Mouse (Mus musculus) urinary bladder, postnatal 36 days (tissue): ENCODE data around the gene 1700019D03Rik.
A peak's percentile ranks its signal among the peaks of the same experiment; 100 is the strongest.

Source experiments
- DNase-seq, 2 experiments: peaks; one replicate each; pipeline ENCODE4 v3.0.0; 2022; ENCODE audit warnings: low spot score in 2 of 2, mixed read lengths in 1 of 2

1700019D03Rik gene

GRCm38 (mm10) chr1:53020079-53020478 lies at the start of gene 1700019D03Rik:
Gene 1700019D03Rik, minus strand, starts transcription at chr1:53020179.
- no peak for DNase-seq

- DNase-seq: no peak
Observed at GRCm38 (mm10) chr1:53063921-53064320, 43.9 kb upstream of the 1700019D03Rik start.

- DNase-seq: no peak
Observed at GRCm38 (mm10) chr1:53061871-53062608, 42.1 kb upstream of the 1700019D03Rik start.

GRCm38 (mm10) chr1:53061340-53061739 lies 41.4 kb upstream of the 1700019D03Rik start, which contains the start of gene Mstn:
Gene Mstn, plus strand, starts transcription at chr1:53061640.
- DNase-seq: no peak

DNA sequence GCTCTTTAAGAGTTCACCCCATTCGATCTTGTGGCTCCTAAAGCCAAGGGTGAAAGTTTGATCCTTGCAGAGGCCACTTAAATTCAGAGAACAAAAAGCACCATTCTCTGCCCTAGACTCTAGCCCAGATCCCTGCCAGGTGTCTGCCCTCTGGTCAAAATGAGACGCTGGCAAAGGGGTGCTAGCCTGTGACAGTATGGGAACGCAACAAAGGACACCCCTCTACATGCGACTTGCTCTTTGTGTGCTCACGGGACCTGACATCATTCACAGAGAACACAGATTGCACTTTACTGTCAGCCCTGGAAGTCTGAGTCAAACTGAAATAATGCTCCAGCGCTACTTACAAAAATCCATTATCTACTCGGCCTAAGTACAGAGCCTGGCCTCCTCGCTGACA lies 40.5 kb upstream of the 1700019D03Rik start:
- no peak for DNase-seq

GRCm38 (mm10) chr1:53059106-53059505 lies 39.1 kb upstream of the 1700019D03Rik start:
- no peak for DNase-seq

DNA sequence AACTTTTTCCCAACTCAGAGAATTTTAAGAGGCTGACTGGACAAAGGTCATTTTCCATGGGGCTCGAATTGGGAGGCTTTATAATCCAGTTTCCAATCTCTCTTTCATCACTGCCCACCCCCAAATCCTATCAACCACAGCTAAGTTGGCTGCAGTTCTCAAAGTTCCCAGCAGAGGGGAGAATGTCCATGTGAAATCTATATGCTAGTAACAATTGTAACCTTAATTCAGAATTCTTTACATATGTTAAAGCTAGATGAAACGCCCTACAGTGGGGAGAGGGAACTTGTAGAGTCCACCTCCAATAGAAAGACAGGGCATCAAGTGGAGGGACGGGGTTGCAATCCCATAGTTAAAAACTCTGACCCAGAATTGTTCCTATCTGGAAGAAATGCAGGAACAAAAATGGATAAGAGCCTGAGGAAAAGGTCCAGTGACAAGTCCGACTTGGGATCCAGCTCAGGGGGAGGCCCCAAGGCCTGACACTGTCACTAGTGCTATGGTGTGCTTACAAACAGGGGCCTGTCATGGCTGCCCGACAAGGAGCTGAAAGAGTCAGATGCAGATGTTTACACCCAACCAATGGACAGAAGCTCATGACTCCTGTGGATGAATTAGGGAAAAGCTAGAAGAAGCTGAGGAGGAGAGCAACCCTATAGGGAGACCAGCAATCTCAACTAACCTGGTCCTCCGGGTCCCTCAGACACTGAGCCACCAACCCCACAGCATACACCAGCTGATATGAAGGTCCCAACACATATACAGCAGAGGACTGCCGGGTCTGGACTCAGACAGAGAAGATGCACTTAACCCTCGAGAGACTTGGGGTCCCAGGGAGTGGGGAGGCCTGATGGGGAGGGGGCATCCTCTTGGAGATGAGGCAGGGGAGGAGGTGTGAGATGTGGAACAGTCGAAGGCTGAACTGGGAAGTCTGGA lies 33.4 kb upstream of the 1700019D03Rik start:
- peak; percentile 33 to 44 for DNase-seq

DNA sequence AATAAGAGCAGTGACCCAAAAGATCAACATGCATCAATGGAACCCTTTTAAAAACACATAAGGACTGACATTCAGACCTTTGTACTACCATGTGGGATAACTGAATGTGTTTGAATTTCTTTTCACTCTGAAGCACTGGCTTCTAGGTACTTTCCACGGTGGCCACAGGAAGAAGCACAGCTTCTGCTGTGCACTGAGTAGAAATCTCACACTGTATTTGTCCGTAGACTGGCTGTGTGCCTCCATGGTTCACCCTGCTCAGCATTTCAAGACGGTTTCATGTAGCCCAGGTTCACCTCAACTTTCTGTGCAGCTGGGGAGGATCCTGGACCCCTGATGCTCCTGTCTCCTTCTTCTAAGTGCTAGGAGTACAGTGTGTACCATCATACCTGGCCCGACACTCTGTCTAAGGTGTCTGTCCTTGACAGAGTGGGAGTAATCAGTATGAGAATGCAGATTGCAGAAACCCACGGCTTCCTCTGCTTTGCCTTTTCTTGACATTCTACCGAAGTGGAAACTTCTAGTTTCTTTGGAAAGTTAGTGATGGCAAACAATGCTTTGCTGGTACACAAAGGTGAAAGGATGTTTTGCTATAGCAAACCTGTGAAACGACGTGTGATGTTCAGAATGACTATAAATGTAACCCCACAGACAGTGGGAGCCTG lies 29.9 kb upstream of the 1700019D03Rik start:
- no peak for DNase-seq

DNA sequence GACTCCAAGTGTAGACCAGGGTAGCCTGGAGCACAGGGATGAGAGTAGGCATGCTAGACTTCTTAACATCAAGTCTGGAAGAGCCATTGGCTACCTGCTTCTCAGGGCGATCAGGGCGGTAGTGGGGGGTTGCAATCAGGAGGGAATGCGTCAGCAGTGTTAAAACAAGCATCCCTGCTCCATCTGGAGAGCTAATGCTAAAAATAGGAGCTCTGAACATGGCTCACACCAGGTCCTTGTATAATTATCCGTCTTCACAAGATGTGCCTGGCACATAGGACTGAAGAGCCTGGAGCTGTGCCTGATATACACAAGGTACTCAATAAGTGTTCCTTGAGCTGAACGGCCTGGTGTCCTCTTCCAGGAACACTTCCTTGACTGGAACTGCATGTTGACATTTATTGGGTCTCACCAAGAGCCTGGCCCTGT lies 17.5 kb upstream of the 1700019D03Rik start:
- DNase-seq: no peak

DNA sequence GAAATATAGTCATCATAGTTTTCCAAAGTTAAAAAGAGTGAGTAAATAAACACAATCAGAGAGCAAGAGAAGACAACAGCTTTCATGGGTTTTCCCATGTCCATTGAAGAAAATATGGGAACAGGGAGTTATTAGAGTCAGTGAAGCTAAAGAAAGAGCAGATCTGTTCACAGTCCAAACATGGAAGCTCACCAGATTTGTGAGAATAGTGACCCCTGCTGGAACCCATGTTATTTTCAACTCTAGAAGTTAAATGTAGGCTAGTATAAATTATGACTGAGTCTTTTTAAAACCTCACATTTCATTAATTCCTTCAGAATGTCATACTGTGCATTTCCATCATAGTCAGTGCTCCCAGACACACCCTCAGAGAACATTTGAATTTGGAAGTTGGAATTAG lies 12.6 kb upstream of the 1700019D03Rik start:
- no peak for DNase-seq

DNA sequence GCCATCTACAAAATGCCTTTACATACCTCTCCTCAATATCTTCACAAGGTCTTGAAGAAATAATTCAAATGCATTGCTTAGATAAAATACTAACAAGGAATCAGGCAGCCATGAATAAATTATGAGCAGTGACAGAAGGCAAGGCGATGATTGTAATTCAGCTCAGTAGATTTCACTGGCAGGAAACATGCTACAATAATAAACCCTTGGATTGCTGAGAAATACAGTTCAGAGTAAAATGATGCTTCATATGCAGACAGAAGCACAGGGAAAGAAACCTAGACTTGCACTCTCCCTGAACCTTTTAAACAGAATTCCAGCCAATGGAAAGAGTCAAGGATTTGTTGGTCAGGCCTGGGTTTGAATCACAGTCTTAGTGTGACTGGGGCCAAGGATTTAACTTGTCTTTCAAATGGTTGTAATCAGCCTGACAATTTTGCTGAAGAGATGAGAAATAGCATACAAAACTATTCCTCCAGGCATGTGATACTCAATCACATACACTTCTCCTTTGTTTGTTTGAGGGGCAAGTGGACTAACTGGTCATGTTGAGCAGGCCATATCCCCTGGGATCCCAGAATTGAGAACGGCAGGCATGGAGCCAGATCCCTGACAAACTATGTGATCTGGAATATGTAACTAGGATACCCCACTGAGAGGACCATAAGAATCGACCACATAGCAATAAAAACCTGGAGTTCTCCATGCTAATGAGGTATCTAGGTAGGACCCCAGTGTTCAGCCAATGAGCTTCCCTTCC lies 1.1 kb downstream of the 1700019D03Rik start:
- DNase-seq: no peak

GRCm38 (mm10) chr1:53015606-53016005 lies 4.4 kb downstream of the 1700019D03Rik start:
- DNase-seq: no peak

- no peak for DNase-seq
Observed at GRCm38 (mm10) chr1:53014716-53015115, 5.3 kb downstream of the 1700019D03Rik start.

DNA sequence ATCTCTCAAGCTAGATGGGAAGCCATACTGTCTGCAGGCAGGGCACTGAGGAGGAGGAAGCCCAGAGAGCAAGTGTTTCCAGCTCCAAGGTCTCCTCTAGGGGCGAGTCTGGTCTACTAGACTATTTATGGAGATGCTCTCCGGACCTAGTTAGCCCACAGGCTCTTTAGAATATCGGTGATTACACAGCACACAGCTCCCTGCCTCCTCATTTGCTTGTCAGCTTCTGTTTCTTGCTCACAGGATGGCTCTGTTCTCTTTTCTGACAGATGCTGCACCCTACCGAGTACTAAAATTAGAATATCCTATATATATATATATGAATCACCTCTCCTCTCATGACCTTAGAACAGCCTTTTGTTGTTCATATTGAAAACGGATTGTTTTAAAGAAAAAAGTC lies 33.3 kb downstream of the 1700019D03Rik start:
- no peak for DNase-seq

GRCm38 (mm10) chr1:52973198-52973597 lies 46.8 kb downstream of the 1700019D03Rik start:
- DNase-seq: no peak

DNA sequence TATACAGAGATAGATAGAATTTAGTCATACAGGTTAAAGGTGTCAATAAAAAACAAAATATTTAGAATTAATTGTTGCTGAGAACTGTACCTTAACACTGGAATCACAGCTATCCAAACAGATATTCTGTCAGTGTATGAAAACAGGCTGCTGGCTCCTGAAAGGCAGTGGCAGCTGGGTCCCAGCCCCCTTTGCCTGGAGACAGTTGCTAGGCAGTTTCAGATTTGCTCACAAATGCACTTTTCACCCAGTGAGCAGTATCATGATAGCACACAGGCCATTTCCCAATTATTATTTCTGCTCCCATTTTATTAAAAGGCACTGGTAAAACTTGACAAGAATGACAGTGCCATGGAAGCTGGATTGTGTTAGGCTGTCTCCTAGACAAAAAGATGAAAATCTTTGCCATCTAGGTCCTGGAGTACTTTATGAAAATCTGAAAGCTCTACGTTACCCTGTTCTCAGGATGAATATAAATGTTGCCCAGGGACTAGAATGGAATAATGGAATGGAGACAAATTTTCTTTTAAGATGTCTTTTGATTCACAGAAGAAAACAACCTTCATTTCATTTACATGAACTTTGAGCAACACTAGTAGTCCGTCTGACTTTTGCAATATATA lies 48.0 kb downstream of the 1700019D03Rik start:
- DNase-seq: no peak

- DNase-seq: no peak
Observed at GRCm38 (mm10) chr1:52964581-52964980, 55.4 kb downstream of the 1700019D03Rik start.

DNA sequence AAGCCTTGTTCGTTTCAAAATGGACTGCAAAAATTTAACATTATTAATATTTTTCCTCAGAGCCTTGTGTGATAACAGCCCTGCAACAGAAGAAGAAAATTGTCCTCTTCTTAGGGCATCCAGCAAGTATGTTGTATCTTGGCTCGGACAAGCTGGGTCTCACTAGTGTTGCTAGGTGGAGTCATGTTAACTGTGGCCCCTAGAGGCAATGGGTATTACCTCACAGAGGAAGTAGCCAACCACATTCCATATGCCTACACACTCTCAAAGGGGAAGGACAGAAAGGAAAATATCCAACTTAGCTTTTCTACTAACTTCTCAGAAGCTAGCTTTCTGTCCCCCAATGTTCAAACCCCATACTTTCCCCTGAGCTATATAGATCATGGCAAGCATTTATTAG lies 56.9 kb downstream of the 1700019D03Rik start:
- DNase-seq: no peak

- DNase-seq: no peak
Observed at GRCm38 (mm10) chr1:52960191-52960590, 59.8 kb downstream of the 1700019D03Rik start.

GRCm38 (mm10) chr1:52956746-52957145 lies 63.2 kb downstream of the 1700019D03Rik start:
- DNase-seq: no peak

- peak; percentile 28 to 50 for DNase-seq
Observed at GRCm38 (mm10) chr1:52955102-52955501, 64.9 kb downstream of the 1700019D03Rik start.
